Mouse (Mus musculus): Measurements from ENCODE around the gene Nrxn3. TPM values are rescaled to one million over a fixed set of nuclear protein-coding genes. Genes with fewer than 3 reads are reported as not detected.
A peak's percentile ranks its signal among the peaks of the same experiment; 100 is the strongest.

The Nrxn3 gene
- total RNA-seq, 1 experiment from 2014 or later, result 0.33 TPM

GRCm38 (mm10) chr12:88931713-88932112, 209.0 kb downstream of the Nrxn3 start:
- DNase-seq, result no peak

- DNase-seq, result no peak
Measured at GRCm38 (mm10) chr12:88939679-88940078, 217.0 kb downstream of the Nrxn3 start.

GRCm38 (mm10) chr12:88944967-88945366, 222.3 kb downstream of the Nrxn3 start:
- no peak for DNase-seq

GRCm38 (mm10) chr12:88949870-88950269, 227.2 kb downstream of the Nrxn3 start:
- DNase-seq, result no peak

GRCm38 (mm10) chr12:88952937-88953600, 230.4 kb downstream of the Nrxn3 start:
- DNase-seq, result no peak

GRCm38 (mm10) chr12:88953801-88954200, 231.1 kb downstream of the Nrxn3 start:
- no peak for DNase-seq

- no peak for DNase-seq
Measured at GRCm38 (mm10) chr12:88957431-88957830, 234.8 kb downstream of the Nrxn3 start.

GRCm38 (mm10) chr12:88960817-88961216, 238.1 kb downstream of the Nrxn3 start:
- no peak for DNase-seq

GRCm38 (mm10) chr12:88966329-88966728, 243.7 kb downstream of the Nrxn3 start:
- DNase-seq, result no peak

GRCm38 (mm10) chr12:88976621-88977020, 253.9 kb downstream of the Nrxn3 start:
- DNase-seq, result peak; percentile 17

GRCm38 (mm10) chr12:88983688-88984330, 261.1 kb downstream of the Nrxn3 start:
- peak; percentile 40 for DNase-seq

- DNase-seq, result peak; percentile 5
Measured at GRCm38 (mm10) chr12:88984375-88984774, 261.7 kb downstream of the Nrxn3 start.

- DNase-seq, result no peak
Measured at GRCm38 (mm10) chr12:88984804-88985203, 262.1 kb downstream of the Nrxn3 start.

- DNase-seq, result no peak
Measured at GRCm38 (mm10) chr12:88987046-88987445, 264.4 kb downstream of the Nrxn3 start.

GRCm38 (mm10) chr12:88990753-88991152, 268.1 kb downstream of the Nrxn3 start:
- no peak for DNase-seq

- DNase-seq, result no peak
Measured at GRCm38 (mm10) chr12:88992141-88992540, 269.5 kb downstream of the Nrxn3 start.

- no peak for DNase-seq
Measured at GRCm38 (mm10) chr12:88993788-88994187, 271.1 kb downstream of the Nrxn3 start.

- no peak for DNase-seq
Measured at GRCm38 (mm10) chr12:89016436-89016835, 293.8 kb downstream of the Nrxn3 start.

- DNase-seq, result no peak
Measured at GRCm38 (mm10) chr12:89025180-89025579, 302.5 kb downstream of the Nrxn3 start.

GRCm38 (mm10) chr12:89035984-89036618, 313.4 kb downstream of the Nrxn3 start:
- no peak for DNase-seq

- DNase-seq, result no peak
Measured at GRCm38 (mm10) chr12:89040151-89040550, 317.5 kb downstream of the Nrxn3 start.

- no peak for DNase-seq
Measured at GRCm38 (mm10) chr12:89041429-89042107, 318.9 kb downstream of the Nrxn3 start.

GRCm38 (mm10) chr12:89049279-89049678, 326.6 kb downstream of the Nrxn3 start:
- peak; percentile 65 for DNase-seq

Data from adrenal gland, postnatal 14 days (tissue).